Comparison of ENCODE assay signal across 13 mouse cellular contexts in genomic region chr15:85996031-85996765, GRCm38 (mm10). TPM values are rescaled to one million over a fixed set of nuclear protein-coding genes. Genes with fewer than 3 reads are reported as not detected.
DNase-seq lines count a peak whose midpoint lies in the region; ATAC-seq and TF ChIP-seq lines count a peak whose summit lies in the region.
"Had no signal": no experiment of that assay in that cellular context is flagged by ENCODE, and none has a peak within 500 bp of the region (broad histone marks: within the 10 kb centered on the region; RNA-seq: fewer than 3 reads in every experiment).

No protein-coding gene starts in this region.

- DNase-seq in forebrain, embryonic 10.5 days (ENCODE audit: extremely low spot score, low spot score) = no peak
- no peak for DNase-seq in forebrain, embryonic 11.5 days (ENCODE audit: low spot score)
- peak; percentile 37 for DNase-seq in embryonic facial prominence, embryonic 10.5 days (ENCODE audit: low spot score)
- DNase-seq in kidney, adult 2 months = peak; percentile 52
- DNase-seq in frontal cortex, postnatal 14 days (ENCODE audit: low spot score in 2 of 2) = no peak
- no peak for DNase-seq in ovary, adult 18-20 months (ENCODE audit: low spot score)
- DNase-seq in gastrocnemius, adult 2 months = no peak
- DNase-seq: cerebellum, adult 11 months; heart, postnatal 14 days; left cerebral cortex, postnatal 4 days; right cerebral cortex, adult 18-20 months had no signal

- intact Hi-C loops in gastrocnemius, adult 2 months (cut with DNase I) = no loop called here

- no peak for ATAC-seq in forebrain, embryonic 11.5 days (replicated peaks; ENCODE audit: low FRiP score)
- peak; percentile 45; the same call in 1 of the 2 replicates for ATAC-seq in megakaryocyte, adult 5-6 weeks (ENCODE audit: poor library complexity, severe bottlenecking)

- no peaks in the 10 kb centered on the region for H3K36me3 ChIP-seq in forebrain, embryonic 10.5 days (replicated peaks)
- no peaks in the 10 kb centered on the region for H3K36me3 ChIP-seq in forebrain, embryonic 11.5 days (ENCODE audit: control insufficient read depth, insufficient read depth, low read length)
- no peaks in the 10 kb centered on the region for H3K36me3 ChIP-seq in embryonic facial prominence, embryonic 10.5 days (replicated peaks)
- H3K36me3 ChIP-seq in kidney, adult 2 months (ENCODE audit: control insufficient read depth, insufficient read depth, low read length) = no peaks in the 10 kb centered on the region

- TF ChIP-seq CTCF in kidney, adult 2 months (conservative IDR thresholded peaks at IDR 0.05; ENCODE audit: insufficient read depth, insufficient read length, low read depth, low read length) = no peak
- no peak for TF ChIP-seq CTCF in gastrocnemius, adult 2 months (IDR thresholded peaks at IDR 0.05)

- WGBS in forebrain, embryonic 10.5 days = 53% methylated on average over 13 of the region's 13 CpGs
- 50% methylated on average over 13 of the region's 13 CpGs for WGBS in forebrain, embryonic 11.5 days
- 48% methylated on average over 13 of the region's 13 CpGs for WGBS in embryonic facial prominence, embryonic 10.5 days
- 21% methylated on average over 13 of the region's 13 CpGs for WGBS in kidney, adult 2 months

- no peak overlapping the region for H3K9ac ChIP-seq in forebrain, embryonic 11.5 days (ENCODE audit: low read length)

- H3K27ac ChIP-seq in forebrain, embryonic 10.5 days = peak overlapping the region; percentile 60
- no peak overlapping the region for H3K27ac ChIP-seq in forebrain, embryonic 11.5 days (ENCODE audit: low read depth, low read length)
- H3K27ac ChIP-seq in embryonic facial prominence, embryonic 10.5 days (replicated peaks) = no peak overlapping the region
- H3K27ac ChIP-seq in kidney, adult 2 months (ENCODE audit: insufficient read depth, low read depth, low read length) = no peak overlapping the region
- no peak overlapping the region for H3K27ac ChIP-seq in gastrocnemius, adult 2 months

- no peak for TF ChIP-seq POLR2A in kidney, adult 2 months (IDR thresholded peaks at IDR 0.05; ENCODE audit: low read depth, low read length)

- no peak overlapping the region for H3K4me2 ChIP-seq in forebrain, embryonic 11.5 days (ENCODE audit: low read depth, low read length, severe bottlenecking)

- H3K27me3 ChIP-seq in forebrain, embryonic 10.5 days (ENCODE audit: poor library complexity, severe bottlenecking) = peaks cover 23% of the 10 kb centered on the region
- H3K27me3 ChIP-seq in forebrain, embryonic 11.5 days (ENCODE audit: control insufficient read depth, insufficient read depth, low read length) = no peaks in the 10 kb centered on the region
- H3K27me3 ChIP-seq in embryonic facial prominence, embryonic 10.5 days (replicated peaks; ENCODE audit: low read depth, poor library complexity, severe bottlenecking) = peaks cover 32% of the 10 kb centered on the region
- no peaks in the 10 kb centered on the region for H3K27me3 ChIP-seq in kidney, adult 2 months (replicated peaks; ENCODE audit: control insufficient read depth, insufficient read depth, low read length)

- H3K4me3 ChIP-seq in forebrain, embryonic 10.5 days = no peak overlapping the region
- H3K4me3 ChIP-seq in forebrain, embryonic 11.5 days (ENCODE audit: low read depth, low read length) = no peak overlapping the region
- H3K4me3 ChIP-seq in embryonic facial prominence, embryonic 10.5 days = no peak overlapping the region
- H3K4me3 ChIP-seq in kidney, adult 2 months (ENCODE audit: insufficient read depth, low read depth, low read length) = no peak overlapping the region
- H3K4me3 ChIP-seq in gastrocnemius, adult 2 months = no peak overlapping the region
- H3K4me3 ChIP-seq: erythroblast, embryonic 14.5 days had no signal

- no peaks in the 10 kb centered on the region for H3K9me3 ChIP-seq in forebrain, embryonic 10.5 days
- no peaks in the 10 kb centered on the region for H3K9me3 ChIP-seq in forebrain, embryonic 11.5 days (ENCODE audit: control insufficient read depth, low read length)
- no peaks in the 10 kb centered on the region for H3K9me3 ChIP-seq in embryonic facial prominence, embryonic 10.5 days

- H3K4me1 ChIP-seq in forebrain, embryonic 10.5 days = peaks cover 94% of the 10 kb centered on the region
- H3K4me1 ChIP-seq in forebrain, embryonic 11.5 days (replicated peaks; ENCODE audit: control insufficient read depth, insufficient read depth, low read length) = peaks cover 32% of the 10 kb centered on the region
- peaks cover 74% of the 10 kb centered on the region for H3K4me1 ChIP-seq in embryonic facial prominence, embryonic 10.5 days
- peaks cover 38% of the 10 kb centered on the region for H3K4me1 ChIP-seq in kidney, adult 2 months (ENCODE audit: control insufficient read depth, insufficient read depth, low read length)

RNA-seq across cellular contexts. Expression of gene Celsr1, which starts 37.4 kb away (rescaled TPM):
- polyA plus RNA-seq in forebrain, embryonic 10.5 days (2016; fragmentation: Nextera tagmentation; extraction: Ambion mirVana) = 2.4 and 2.6 TPM in 2 replicates
- 7.3 and 7.9 TPM in 2 replicates for polyA plus RNA-seq in forebrain, embryonic 11.5 days (2014; fragmentation: Nextera tagmentation; extraction: Ambion mirVana)
- 1.2 and 1.5 TPM in 2 replicates for polyA plus RNA-seq in embryonic facial prominence, embryonic 10.5 days (2016; fragmentation: Nextera tagmentation; extraction: Ambion mirVana)
- 12.4 and 16.8 TPM in 2 replicates for polyA plus RNA-seq in kidney, adult 2 months (2012; rRNA removed)
- 1.0 and 1.2 TPM in 2 replicates for total RNA-seq in megakaryocyte, adult 5-6 weeks (2015)
- 1.2 and 4.4 TPM in 2 replicates for total RNA-seq in megakaryocyte, adult 5-6 weeks (2017)
- under 1 TPM; 0.13 to 0.28 TPM for total RNA-seq in gastrocnemius, adult 2 months (2021)

Comparison
In these comparisons a context has a peak if more than half of its experiments do, and no peak if none do; other contexts are left out.
1. DNase-seq: peak in embryonic facial prominence, embryonic 10.5 days (single experiment) and kidney, adult 2 months (single experiment); none in forebrain, embryonic 10.5 days (single experiment), forebrain, embryonic 11.5 days (single experiment), frontal cortex, postnatal 14 days (0 of 2), ovary, adult 18-20 months (single experiment) and gastrocnemius, adult 2 months (single experiment).